Mouse (Mus musculus) large intestine, adult 2 months (tissue): Measurements from ENCODE around the gene Lrrc4b. TPM values are rescaled to one million over a fixed set of nuclear protein-coding genes. Genes with fewer than 3 reads are reported as not detected.

Experiments
- DNase-seq: peaks from one replicate; pipeline ENCODE4 v3.0.0-alpha.2; 2012; ENCODE audit warnings: low read depth, low spot score
- WGBS: fragments of 180-500 bp; shearing (Covaris S2); methylation state at CpG from one replicate; pipeline ENCODE4 v1.1.7; 2018; 5-methylcytosine and 5-hydroxymethylcytosine counted together
- polyA plus RNA-seq: library from polyadenylated mRNA; depleted of rRNA; stranded (reverse); fragments of >200 nt; gene quantifications from 2 replicates; pipeline ENCODE4 v1.2.3, GENCODE M21; 2012

Gene Lrrc4b
- polyA plus RNA-seq, 1 experiment = 0.97 TPM

GRCm38 (mm10) chr7:44434089-44434488 lies 5.3 kb downstream of the Lrrc4b start:
- no peak for DNase-seq
- WGBS = 62% methylated on average over 9 of the region's 9 CpGs

- no peak for DNase-seq
- WGBS = 58% methylated on average over 5 of the region's 5 CpGs
Observed at GRCm38 (mm10) chr7:44435796-44436195, 7.0 kb downstream of the Lrrc4b start.

- no peak for DNase-seq
- WGBS = 8% methylated on average over 1 of the region's 1 CpGs
Observed at GRCm38 (mm10) chr7:44436267-44436666, 7.4 kb downstream of the Lrrc4b start.

- 73% methylated on average over 1 of the region's 1 CpGs for WGBS
- DNase-seq = no peak
Observed at GRCm38 (mm10) chr7:44437188-44437587, 8.4 kb downstream of the Lrrc4b start.

- 69% methylated on average over 8 of the region's 8 CpGs for WGBS
- no peak for DNase-seq
Observed at GRCm38 (mm10) chr7:44437933-44438332, 9.1 kb downstream of the Lrrc4b start.

GRCm38 (mm10) chr7:44439696-44440095 lies 10.9 kb downstream of the Lrrc4b start:
- WGBS = 64% methylated on average over 2 of the region's 2 CpGs
- no peak for DNase-seq

GRCm38 (mm10) chr7:44440479-44440878 lies 11.7 kb downstream of the Lrrc4b start:
- DNase-seq = no peak
- WGBS = 81% methylated on average over 1 of the region's 1 CpGs

- DNase-seq = no peak
- 6% methylated on average over 1 of the region's 1 CpGs for WGBS
Observed at GRCm38 (mm10) chr7:44441180-44441579, 12.4 kb downstream of the Lrrc4b start.

- no peak for DNase-seq
- WGBS = 3% methylated on average over 14 of the region's 14 CpGs
Observed at GRCm38 (mm10) chr7:44441648-44442109, 12.9 kb downstream of the Lrrc4b start.

GRCm38 (mm10) chr7:44442407-44442821 lies 13.6 kb downstream of the Lrrc4b start:
- WGBS = 0% methylated on average over 14 of the region's 14 CpGs
- DNase-seq = no peak

GRCm38 (mm10) chr7:44443268-44444173 lies 14.7 kb downstream of the Lrrc4b start:
- no peak for DNase-seq
- 11% methylated on average over 20 of the region's 20 CpGs for WGBS

GRCm38 (mm10) chr7:44444886-44445527 lies 16.2 kb downstream of the Lrrc4b start:
- 7% methylated on average over 29 of the region's 29 CpGs for WGBS
- DNase-seq = no peak

- 8% methylated on average over 7 of the region's 7 CpGs for WGBS
- DNase-seq = no peak
Observed at GRCm38 (mm10) chr7:44445528-44445923, 16.7 kb downstream of the Lrrc4b start.

- no peak for DNase-seq
- WGBS = 37% methylated on average over 12 of the region's 12 CpGs
Observed at GRCm38 (mm10) chr7:44446070-44446855, 17.4 kb downstream of the Lrrc4b start.

- 7% methylated on average over 3 of the region's 3 CpGs for WGBS
- no peak for DNase-seq
Observed at GRCm38 (mm10) chr7:44453256-44453655, 24.4 kb downstream of the Lrrc4b start.

GRCm38 (mm10) chr7:44456302-44456701 lies 27.5 kb downstream of the Lrrc4b start:
- 58% methylated on average over 1 of the region's 1 CpGs for WGBS
- no peak for DNase-seq

- DNase-seq = no peak
- 54% methylated on average over 6 of the region's 6 CpGs for WGBS
Observed at GRCm38 (mm10) chr7:44460067-44460466, 31.2 kb downstream of the Lrrc4b start.

- 65% methylated on average over 31 of the region's 31 CpGs for WGBS
Observed at GRCm38 (mm10) chr7:44460767-44461502, 32.1 kb downstream of the Lrrc4b start.

GRCm38 (mm10) chr7:44461503-44462217 lies 32.8 kb downstream of the Lrrc4b start:
- no peak for DNase-seq
- 46% methylated on average over 57 of the region's 57 CpGs for WGBS

More at GRCm38 (mm10) chr7:44460767-44461502, 32.1 kb downstream of the Lrrc4b start:
- no peak for DNase-seq
